Mouse (Mus musculus) retina, embryonic 14.5 days (tissue): ENCODE measurements around the gene Ankrd33b.
A peak's percentile ranks its signal among the peaks of the same experiment; 100 is the strongest.

Source experiments
- DNase-seq: peaks from one replicate; pipeline ENCODE4 v3.0.0-alpha.2; 2015; ENCODE audit warnings: low spot score

The Ankrd33b gene

DNA sequence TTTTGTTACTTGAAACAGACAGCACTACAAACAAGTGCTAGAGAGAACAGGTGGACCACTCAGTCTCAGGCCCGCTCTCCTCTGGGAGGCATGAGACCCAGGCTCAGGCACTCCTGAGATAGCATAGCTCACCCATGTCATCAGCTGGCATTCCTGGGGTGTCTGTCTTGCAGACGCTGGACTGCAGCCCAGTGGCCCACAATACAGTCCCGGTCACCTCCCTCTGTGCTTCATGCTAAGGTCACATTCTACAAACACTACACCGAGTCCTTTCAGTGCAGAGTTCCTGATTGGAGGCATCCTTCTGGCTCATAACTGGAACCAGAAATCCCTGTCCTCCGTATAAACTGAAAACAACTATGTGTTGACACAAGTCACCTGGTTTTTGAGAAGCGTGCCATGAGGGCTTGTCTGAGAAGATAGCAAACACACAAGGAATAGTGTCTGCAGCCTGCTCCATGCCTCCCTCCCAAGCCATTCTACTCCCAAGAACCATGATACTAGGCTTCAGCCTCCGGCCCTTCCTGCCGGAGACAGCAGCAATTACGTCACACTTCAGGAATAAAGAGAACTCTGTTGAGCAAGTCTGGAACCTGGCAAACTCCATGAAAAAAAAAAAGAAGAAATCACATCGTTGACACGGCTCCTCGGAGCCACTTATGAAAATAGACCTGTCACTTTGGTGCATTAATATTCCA lies 65.1 kb downstream of the Ankrd33b start:
- no peak for DNase-seq

DNA sequence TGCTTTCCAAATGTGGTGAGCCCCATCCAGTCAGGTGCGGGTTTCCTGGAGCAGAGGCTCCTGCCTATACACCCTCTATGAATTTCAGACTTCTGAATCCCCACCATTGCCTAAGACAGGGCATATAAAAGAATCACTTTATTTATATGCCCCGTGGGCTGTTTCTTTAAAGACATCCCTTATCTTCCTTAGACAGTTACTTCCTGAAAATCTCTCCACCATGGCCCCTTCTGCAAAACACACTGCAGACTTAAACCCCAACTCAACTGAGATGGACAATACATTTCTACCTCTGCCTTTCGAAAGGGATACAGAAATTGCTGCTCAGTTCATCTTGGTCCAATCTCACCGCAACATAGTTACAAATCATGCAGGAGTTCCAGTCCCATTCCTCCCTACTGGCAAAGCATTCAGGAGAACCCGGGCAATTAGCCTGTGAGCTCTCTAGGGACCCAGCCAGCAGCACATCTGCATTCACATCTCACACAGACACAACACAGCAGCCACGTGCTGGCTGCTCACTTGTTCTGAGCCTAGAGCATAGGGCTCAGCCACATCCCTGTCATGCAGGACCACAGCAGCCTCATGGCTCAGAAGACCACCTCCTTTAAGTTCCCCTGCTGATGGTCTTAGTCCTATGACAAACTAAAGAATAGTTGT lies 68.1 kb downstream of the Ankrd33b start:
- DNase-seq = no peak

DNA sequence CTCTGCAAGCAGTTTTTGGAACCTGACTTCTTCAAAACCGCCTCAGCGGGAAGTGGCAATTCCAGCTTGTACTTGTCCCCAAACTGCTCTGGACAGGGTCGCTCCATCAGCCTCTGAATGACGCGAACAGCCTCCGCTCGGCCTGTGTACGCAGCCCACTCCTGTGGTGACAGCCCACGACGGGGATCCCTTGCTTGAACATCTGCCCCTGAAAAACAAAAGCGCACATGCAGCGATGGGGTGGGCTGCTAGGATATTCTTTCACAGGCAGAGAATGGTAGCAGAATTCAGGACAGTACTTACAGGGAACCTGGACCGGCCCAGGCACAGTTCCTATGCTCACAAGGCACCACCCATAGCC lies 69.8 kb downstream of the Ankrd33b start:
- DNase-seq = peak; percentile 26

DNA sequence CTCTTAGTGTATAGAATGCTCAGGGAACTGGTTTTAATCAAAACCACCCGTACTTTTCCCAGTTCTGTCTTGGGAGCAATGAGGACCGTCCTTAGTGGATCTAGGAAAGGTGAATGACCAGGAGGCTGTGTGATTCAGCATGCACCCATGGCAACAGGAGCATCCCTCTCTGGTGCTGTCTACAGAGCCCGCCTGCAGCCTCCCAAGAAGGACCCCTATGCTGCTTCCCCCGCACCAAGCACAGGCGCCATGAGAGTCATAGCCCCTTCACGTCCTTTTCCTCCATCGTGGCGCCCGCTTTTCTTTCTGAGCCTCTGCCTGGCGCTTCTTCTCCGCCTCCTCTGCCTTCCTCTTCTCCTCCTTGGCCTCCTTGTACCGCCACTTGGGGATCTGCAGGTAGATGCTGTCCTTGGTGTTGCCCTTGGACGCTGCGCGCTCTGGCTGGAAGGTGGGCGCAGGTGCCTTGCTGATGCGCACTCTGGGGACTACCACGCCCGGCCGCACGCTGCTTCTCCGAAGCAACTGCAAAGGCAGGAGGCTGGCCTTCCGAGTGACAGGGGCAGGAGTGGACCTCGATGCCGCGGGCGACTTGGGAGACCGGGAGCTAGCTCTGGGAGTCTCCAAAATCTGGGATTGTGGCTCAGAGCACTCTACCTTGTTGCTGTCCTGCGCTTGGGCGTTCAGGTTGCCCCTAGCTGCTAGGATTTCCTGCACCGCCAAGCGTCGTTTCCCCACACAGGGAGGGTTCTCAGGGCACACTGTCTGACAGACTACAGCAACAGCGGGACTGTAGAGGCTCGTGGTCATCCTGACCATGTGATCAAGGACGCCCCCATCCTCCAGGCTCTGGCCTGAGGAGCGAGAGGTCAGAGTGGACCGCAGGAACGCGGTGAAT lies 70.4 kb downstream of the Ankrd33b start:
- DNase-seq = no peak

DNA sequence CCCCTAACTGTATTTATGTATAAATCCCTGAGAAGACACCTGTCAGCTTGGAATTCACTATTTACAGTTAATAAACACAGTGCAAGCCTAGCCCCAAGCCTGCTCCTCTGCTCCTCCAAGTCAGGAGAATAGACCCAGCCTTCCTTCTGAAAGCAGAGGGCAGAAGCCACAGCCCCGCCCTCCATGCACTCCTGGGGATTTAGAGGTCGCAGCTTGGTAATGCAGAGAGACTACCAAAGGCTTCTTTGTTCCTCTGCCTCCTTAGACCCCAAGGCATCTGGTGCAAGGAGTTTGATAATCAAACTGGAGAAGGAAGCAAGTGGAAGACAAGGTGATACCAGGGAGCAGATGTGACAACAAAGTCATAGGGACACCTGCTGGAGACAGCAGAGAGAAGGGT lies 73.2 kb downstream of the Ankrd33b start:
- no peak for DNase-seq

DNA sequence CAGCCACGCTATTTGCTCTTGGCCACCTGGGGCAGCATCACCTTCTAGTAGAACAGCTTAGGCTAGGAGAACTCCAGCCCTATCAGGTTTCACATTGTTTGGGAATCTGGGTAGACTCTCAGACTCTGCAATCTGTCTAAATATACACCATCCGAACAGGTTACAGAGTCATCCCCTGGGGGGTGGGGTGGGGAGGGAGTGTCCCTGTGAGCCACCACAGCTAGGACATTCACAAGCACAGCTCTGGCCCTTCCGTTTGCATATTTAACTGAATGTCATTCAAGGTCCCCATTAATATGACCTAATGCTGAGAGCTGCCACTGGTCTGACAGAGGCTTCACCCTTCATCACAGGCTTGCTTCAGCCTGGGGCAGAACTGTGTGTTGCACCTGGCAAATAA lies 74.9 kb downstream of the Ankrd33b start:
- no peak for DNase-seq

DNA sequence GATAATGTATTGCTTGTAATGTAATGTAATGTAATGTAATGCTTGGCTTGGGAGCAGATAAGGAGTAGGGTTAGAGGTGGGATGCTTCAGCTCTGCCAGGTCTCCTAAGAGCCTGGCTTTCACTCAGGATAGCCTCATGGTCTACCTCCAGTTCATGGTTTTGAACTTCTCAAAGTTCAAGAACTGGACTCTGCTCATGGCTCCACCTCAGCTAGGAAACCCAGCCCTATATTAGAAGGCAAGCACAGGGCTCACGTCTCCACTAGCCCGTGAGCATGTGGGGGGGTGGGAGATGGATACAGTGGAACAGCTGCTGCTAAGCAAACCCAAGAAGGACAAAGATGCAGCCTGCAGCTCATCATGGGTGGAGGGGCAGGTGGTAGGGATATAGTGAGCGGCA lies 81.8 kb downstream of the Ankrd33b start:
- no peak for DNase-seq

DNA sequence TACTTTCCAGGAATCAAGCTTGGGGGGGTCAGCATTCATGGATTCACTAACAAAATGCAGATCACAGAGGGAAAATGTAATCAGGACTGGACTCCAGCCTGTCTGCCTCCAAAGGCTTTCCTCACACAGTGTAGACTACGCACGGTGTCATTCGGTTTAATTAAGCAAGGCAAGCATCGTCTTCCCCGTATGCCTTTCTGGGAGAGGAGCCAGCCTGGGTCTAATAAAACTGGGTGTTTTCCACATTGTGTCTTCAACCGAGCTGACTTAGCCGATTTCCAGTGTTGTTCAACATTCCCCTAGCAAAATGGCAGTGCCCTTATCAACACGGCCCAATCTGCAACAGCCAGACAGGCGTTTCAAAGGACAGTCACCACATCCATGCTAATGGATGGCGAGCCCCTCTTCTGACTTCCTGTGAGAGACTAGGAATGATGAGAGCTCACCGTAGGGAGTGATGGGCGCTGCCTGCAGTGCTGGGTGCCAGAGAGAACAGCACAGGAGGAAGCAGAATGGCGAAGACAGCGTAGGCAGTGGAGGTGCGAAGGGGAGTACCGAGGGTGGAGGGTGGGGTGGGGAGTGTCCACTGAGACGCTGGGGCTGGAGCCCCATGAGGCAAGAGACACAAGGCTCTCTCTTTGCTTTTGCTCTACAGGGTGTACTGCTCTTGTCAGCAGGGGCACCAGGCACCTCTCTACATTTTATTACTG lies 82.4 kb downstream of the Ankrd33b start:
- DNase-seq = no peak

DNA sequence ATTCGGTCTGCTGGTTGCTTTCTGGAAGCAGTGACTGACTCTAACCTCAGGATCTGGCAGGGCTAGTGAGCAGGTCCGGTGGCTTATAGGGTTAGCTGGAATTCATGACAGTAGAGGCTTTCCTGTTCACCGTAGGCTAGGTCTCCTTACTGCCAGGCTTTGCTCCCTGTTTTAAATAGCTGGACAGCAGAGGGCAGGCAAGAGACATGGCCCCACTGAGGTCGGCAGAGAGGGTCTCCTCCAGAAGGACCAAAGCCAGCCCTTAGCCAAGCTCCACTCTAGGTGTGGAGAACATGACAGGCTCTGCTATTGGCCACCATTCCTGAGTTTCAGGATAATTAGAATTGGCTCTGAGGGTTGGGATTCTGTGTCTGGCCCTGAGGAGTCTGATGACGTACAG lies 83.4 kb downstream of the Ankrd33b start:
- peak; percentile 39 for DNase-seq

DNA sequence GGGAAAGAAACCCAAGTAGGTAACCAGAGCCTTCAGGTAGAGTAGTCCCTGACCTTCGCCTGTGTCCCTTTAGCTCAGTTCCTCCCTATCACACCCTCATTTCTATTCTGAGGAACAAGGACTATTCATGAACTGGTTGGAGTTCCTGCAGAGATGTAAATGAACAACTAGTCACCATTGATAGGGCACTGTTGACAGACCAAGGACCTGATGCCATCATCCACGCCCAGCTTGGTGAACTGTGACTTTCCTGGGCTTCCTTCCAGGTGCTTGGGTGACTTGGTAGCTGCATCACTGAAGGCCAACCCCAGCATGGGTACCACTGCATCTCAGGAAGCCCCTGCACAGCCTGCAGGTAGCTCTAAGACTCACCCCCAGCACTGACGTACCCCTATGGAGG lies 85.2 kb downstream of the Ankrd33b start:
- DNase-seq = no peak

DNA sequence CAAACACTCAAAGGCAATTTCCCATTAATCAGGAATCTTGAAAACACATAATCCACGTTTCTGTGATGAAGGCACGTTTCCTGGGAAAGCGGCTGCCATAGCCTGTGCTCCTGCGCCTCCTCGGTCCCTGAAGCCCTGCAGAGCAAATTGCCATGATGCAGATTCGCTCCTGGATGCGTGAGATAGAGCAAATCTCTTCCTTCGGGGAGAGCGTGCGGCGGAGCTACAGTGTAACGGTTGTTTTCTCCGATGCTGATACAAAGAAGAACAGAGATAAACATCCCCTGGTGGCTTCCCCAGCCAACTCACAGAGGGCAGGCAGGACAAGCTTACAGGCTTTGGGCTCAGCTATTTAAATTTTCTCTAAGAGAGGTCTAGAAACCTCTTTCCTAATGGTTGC lies 85.7 kb downstream of the Ankrd33b start:
- DNase-seq = no peak

DNA sequence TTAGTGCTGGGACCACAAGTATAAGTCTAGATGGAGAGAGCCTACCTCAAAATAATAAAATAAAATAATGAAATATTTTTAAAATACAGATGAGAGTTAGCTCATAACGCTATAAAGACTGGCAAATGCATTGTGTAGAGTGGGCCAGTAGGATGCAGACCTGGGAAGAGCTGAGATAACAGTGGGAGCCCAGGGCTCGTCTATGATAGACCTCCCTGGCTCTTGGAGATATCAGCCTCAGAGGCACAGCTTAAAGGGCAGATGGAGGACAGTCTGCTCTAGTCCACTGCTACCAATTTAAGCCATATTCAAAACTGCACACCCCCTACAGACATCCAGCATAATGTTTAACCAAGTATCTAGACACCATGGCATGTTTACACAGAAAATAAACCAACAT lies 86.8 kb downstream of the Ankrd33b start:
- DNase-seq = no peak

DNA sequence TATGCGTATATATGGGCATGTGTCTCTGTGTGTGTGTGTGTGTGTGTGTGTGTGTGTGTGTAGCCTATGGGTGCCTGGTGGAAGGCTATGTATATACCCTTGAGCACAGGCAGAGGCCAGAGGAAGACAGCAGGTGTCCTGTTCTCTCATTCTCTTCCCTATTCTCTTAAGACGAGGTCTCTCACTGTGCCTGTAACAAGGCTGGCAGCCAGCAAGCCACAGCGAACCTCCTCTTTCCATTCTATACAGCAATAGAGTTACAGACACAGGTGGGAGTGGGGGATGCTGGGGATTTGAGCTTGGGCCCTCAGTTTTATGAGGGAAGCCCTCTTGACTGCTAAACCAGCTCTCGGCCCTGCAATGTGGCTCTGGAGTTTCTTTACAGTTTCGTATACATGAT lies 87.5 kb downstream of the Ankrd33b start:
- no peak for DNase-seq

DNA sequence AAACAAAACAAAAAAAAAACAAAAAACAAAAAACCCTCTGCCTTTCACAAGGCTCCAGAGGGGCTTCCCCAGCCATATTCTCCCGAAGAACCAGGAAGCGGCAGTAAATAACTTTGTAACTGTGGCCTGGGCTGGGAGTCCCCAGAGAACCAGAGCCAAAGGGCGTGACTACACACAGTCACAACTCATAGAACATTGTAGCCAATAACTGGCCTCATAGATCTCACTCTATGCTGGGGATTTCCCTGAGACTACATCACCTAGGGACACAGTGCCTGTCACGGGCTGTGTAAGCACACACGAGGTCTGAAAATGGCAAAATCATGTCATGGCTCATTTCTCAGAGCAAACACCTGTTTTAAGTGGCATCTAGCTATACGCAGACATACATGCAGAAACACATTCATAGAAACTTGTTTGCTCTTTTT lies 87.9 kb downstream of the Ankrd33b start:
- DNase-seq = no peak

DNA sequence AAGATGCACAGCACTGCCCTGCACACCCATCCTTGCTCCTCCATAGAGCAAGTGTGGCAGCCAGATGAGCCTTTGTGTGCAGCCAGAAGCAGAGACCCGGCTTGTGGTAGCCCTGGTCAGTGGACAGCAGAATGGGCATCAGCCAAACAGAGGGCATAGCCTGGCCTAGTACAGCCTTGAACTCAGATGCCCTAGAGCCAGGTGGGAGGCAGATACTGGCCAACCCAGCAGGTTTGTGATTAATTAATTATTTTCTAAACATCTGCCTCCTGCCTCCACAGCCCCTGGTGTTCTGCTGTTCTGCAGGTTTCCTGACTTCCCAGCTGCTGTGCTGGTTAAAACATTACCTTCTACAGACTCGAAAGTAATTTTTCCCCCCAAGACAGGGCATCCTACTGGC lies 88.4 kb downstream of the Ankrd33b start:
- DNase-seq = no peak

DNA sequence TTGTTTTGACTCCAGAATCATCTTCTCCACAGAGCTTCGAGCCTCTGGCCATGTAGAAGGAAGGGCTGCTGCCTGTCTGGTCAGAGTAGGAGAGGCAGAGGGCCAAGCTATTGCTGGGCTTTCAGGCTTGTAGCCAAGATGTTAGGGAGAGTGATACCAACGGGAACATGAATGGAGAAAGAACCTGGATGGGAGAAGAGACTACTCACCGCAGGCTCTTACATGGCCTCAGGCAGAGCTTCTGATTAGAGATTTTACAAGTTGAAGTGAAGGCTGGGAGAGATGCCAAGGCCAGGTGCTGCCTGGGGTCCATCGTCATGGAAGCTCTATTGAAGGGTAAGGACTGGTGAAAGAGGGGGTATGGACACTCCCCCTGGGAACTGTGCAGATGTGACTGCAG lies 89.4 kb downstream of the Ankrd33b start:
- no peak for DNase-seq

DNA sequence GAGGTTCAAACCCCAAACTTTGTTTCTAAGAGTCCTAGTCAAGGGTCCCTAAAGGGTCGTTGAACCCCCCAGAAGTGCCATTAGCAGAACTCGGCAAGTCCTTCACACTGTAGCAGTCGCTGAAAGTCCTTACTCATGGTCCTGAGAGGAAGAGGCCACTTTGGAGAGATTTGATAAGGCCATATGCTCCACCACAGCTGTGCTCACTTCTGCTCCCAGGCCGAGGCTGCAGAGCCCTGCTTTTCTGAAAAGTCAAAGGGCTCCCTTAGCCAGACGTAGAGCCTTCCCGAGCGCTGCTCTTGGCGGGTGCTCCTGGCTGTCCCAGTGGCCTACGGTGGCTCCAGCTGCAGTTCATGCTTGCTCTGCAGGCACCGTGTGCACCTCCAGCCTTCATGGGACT lies 94.0 kb downstream of the Ankrd33b start:
- no peak for DNase-seq

DNA sequence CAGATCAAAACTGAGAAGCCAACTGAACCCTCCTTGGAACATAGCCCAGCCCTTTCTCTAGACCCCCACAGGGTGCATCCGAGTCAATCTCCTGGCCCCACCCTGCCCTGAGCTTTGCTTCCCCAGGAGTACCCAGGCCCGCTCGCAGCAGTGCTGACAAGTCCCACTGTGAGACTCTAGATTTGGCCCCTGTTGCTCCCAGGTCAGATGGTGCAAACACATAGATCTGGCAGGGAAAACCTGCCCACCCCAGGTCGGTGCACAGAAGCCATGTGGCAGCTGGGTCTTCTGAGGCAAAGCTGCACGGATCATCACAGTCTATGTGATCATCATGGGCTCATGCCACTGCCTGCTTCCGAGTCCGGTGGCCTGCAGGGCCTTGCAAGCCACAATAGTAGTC lies 94.8 kb downstream of the Ankrd33b start:
- no peak for DNase-seq

DNA sequence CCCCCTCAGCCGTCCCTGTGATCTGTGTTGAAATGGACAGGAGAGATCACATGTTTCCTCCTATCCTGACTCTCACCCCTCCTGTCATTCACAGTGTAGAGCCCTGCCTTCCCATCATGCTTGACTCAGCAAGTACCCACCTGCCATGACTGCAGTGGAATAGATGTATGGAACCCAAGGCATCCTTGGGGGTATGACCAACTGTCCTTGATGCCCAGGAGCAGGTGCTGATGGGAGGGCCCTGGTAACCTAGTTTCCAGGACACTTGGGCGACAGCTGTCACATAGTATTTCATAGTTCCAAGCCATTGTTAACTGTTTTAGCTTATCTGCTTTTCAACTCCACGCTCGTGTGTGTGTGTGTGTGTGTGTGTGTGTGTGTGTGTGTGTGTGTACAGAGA lies 98.0 kb downstream of the Ankrd33b start:
- no peak for DNase-seq

DNA sequence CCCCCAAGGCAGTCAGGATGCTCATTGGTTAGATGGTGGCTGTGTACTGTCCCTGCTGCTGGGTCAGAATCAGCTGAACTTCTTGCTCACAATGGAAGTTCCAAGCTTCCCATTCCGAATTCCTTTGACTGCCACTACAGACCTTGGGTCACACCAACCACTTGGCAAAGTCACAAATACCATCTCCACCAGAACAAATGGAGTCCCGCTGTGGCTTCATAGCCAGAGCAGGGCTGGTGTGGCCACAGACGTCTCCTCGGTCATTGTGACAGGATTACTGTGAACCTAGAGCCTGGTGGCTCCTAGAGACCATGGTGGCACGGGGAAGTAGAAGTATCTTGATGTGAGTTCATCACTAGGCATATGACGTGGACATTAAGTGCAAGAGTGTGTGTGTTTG lies 99.4 kb downstream of the Ankrd33b start:
- no peak for DNase-seq

DNA sequence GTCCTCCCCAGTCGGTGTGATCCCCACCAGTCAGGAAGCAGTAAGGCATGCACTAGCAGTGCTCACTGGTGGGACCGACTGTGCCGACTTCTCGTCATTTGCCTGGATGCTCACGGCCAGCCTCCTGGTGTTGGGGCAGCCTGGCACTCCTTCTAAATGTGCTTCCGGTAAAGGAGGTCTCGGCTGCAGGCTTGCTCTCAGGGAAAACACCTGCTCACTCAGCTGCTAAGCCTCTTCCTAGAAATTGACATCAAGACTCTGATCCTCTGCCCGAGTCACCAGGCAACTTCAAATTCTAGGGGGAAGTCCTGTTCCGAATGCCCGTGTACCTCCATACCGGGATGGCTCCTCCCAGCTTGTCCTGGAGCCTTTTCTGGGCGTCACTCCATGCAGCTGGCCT lies 101.7 kb downstream of the Ankrd33b start:
- no peak for DNase-seq

DNA sequence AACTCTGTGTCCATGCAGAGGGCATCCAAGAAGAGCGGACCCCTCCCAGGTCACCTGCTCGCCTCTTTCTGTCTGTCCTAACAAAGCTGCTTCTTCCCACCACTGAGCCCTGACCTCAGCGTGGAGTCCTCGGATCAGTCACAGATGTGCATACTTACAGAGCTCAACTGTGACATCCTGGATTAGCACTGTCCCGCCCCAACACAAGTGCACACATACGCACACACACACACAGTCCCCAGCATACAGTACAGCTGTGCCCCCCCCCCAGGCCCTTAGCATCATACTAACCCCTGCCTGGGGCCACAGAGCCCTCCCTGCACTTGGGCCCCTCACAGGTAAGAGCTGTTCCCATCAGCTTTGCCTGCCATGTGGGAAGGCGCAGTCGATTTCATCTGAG lies 102.1 kb downstream of the Ankrd33b start:
- no peak for DNase-seq

DNA sequence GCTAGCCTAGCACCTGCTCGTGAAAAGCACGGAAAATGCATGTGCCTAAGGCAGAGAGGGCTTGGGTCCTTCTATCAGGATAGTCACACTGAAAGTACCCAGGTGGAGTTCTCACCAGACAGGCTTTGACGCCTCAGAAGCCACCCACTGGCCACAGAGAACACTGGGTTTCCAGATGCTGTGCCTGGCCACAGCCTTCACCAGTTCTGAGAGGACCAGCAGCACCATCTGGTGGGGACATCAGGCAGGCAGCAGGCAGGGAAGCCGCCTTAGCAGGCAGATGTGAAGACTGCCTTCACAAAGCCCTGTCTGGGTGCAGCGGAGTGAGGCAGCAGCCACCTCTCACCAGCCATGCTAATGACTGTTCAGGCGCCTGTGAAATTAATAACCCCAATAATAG lies 102.7 kb downstream of the Ankrd33b start:
- DNase-seq = peak; percentile 90
